Mouse (Mus musculus) gastrocnemius, adult 2 months (tissue): ENCODE results near the gene Usp15. TPM values are rescaled to one million over a fixed set of nuclear protein-coding genes. Genes with fewer than 3 reads are reported as not detected.

ENCODE experiments used
- DNase-seq: peaks from one replicate; pipeline ENCODE4 v3.0.0; 2022
- H3K27ac ChIP-seq: fragments of 200-600 bp; 2 replicates; pipeline ENCODE4 v1.8.1; 2022; ENCODE audit warnings: mild to moderate bottlenecking
- H3K4me3 ChIP-seq: fragments of 200-600 bp; 2 replicates; pipeline ENCODE4 v1.8.1; 2022; ENCODE audit warnings: mild to moderate bottlenecking, moderate library complexity
- CTCF ChIP-seq: fragments of 200-600 bp; IDR thresholded peaks from 2 replicates; pipeline ENCODE4 v1.8.1; 2022; ENCODE audit warnings: antibody characterized with exemption, mild to moderate bottlenecking, moderate library complexity
- intact Hi-C: fragments of 180-260 bp; cut with DNase I; formaldehyde crosslinking; loops from one replicate; pipeline ENCODE4 v1.15.1; 2025
- total RNA-seq, 2 experiments: library from RNA; stranded (reverse); gene quantifications; 2 replicates each; pipeline ENCODE4 v1.2.3; 2021

Usp15 gene
- total RNA-seq, 2 experiments from 2014 or later: 171 to 187 TPM

DNA sequence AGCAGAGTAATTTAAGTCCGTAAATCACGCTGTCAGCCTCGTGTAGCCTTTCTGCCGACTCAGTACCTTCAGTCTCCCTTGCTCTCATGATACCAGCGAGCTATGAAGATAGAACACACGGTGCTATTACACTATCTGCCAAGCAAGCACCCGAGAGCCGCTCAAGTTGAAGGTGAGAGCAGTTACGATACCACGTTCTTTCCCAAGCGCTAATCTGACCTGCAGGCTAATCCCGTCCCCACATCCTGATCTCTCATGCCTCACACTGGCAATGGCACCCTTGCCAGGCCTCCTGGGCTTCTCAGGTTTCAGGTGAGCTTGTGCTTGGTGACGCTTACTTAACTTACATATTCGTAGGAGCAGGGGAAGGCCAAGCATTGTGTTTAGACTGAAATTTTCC, 79.9 kb downstream of the Usp15 start:
- intact Hi-C loops: no loop called here
- peak overlapping the region; percentile 81 for H3K27ac ChIP-seq
- DNase-seq: peak; percentile 81
- no peak overlapping the region for H3K4me3 ChIP-seq
- TF ChIP-seq CTCF: no peak

DNA sequence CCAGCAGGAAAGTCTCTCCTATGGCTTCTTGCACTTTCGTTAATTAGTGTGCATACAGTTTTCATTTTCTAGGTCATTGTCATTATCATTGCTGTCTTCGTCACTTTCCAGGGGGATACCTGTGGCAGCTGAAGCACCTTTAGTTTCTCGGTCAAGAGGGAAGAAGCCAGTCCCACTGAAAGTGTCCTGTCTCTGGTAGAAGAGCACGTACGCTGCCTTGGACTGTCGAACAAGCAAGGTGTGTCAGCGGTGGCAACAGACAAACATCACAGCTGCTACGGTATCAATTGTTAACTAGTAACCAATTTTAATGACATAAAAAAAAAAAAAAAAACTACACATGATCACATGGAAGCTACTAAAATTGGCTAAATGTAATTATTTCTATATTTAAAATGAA, 83.3 kb downstream of the Usp15 start:
- DNase-seq: no peak
- intact Hi-C loops: no loop called here
- Histone ChIP-seq H3K4me3 (no peak overlapping the region), H3K27ac (no peak overlapping the region)
- no peak for TF ChIP-seq CTCF

DNA sequence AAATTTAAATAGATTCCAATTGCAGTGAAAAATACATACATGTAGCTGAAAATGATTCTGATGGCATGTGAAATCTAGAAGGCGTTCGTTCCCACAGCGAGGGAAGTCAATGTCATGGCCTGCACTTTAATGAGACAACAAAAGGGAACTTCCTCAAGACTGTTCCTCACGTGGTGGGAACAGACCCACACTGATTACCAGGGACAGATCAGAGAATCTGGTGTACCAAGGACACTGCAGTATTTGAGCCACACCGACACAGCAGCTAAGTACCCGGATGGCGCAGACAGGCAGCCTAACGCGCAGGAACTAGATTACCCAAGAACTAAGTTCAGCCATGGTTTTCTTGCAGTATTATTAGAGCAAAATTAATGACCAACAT, 84.0 kb downstream of the Usp15 start:
- H3K4me3 ChIP-seq: no peak overlapping the region
- no peak for TF ChIP-seq CTCF
- no peak for DNase-seq
- intact Hi-C loops: no loop called here
- H3K27ac ChIP-seq: no peak overlapping the region

DNA sequence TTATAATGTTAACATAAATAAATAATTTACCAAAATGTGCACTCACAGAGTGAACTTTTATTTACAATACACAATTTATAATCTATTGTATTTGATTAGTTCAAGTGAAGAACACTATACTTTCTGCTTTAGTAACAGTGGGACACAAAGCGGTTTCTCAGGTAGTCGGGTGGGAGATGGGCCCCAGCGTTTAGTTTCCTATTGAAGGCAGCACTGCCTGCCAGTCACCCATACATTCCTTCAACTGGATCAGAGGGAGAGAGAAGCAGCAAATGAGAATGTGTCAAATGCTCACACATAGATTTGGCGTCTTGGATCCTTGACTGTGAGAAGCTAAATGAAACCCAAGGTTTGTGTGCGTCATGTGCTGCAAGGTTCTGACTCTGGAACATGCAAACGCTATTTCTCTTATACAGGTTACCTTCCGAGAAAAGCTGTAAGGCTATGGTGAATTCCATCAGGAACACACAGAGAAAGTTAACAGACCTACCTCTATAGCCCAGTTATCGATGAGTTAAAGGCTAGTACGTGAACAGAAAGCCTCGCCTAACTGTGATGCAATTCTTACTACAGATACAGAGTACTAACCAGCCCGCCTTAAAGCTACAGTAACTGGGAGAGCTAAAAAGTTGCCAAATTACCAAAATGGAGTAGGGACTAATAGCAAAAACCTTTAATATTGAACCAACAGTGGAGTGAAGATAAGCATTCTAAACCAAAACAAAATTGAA, 84.6 kb downstream of the Usp15 start:
- H3K4me3 ChIP-seq: no peak overlapping the region
- TF ChIP-seq CTCF: no peak
- intact Hi-C loops: no loop called here
- DNase-seq: no peak
- no peak overlapping the region for H3K27ac ChIP-seq

DNA sequence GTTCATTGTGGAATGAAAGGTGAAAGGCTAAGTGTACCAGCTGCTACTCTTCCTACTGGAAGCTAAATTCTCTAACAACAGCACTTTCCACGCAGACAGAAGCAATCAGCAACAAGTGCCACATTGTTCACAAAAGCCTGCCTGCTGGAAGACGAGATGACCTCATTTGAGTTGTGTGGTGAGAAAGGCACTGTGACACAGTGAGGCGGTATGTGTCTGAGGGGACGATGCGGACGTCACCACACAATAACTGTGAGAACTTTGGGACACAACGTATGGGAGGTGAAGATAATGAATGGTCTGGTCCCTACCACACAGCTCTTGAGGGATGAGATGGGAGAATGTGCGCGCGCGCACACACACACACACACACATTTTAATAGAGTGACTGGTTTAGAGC, 86.2 kb downstream of the Usp15 start:
- no peak for TF ChIP-seq CTCF

DNA sequence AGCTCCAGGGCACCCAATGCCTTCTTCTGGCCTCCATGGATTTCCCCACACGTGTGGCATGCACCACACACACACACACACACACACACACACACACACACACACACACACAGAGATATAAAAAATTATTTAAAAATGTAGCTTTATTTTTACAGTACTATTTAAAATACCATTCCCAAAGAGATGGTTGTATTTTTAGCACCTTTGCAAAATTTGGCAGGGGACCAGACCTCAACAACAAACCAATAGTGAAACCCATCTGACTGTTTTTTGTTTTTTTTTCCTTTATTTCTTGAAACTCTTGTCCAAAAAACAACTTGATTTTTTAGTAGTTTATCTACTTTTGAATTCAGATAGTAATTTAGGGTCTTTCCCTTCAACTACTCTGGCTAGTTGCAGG, 88.3 kb downstream of the Usp15 start:
- TF ChIP-seq CTCF: no peak
- intact Hi-C loops: no loop called here
- H3K27ac ChIP-seq: no peak overlapping the region
- no peak for DNase-seq
- no peak overlapping the region for H3K4me3 ChIP-seq

More for the DNA sequence above, 86.2 kb downstream of the Usp15 start:
- Histone ChIP-seq H3K27ac (no peak overlapping the region), H3K4me3 (no peak overlapping the region)
- DNase-seq: no peak
- intact Hi-C loops: no loop called here

DNA sequence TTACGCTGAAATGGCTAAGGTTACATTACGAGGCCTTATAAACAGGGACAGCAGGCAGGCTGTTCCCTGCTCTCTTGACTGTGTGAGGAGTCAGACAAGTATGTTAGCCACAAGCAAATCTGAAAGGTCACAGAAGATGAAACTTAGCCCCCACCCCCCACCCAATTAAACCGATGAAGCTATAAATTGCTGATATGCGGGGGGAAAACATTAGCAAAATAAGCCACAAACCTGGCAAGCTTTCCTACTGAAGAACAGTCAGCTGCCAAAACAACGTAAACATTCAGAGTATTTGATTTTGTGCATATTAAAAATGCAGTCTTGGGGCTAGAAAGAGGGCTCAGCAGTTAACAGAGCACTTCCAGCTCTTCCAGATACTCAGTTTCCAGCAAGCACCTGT, 88.7 kb downstream of the Usp15 start:
- Histone ChIP-seq H3K27ac (no peak overlapping the region), H3K4me3 (no peak overlapping the region)
- no peak for TF ChIP-seq CTCF
- intact Hi-C loops: no loop called here
- DNase-seq: no peak

DNA sequence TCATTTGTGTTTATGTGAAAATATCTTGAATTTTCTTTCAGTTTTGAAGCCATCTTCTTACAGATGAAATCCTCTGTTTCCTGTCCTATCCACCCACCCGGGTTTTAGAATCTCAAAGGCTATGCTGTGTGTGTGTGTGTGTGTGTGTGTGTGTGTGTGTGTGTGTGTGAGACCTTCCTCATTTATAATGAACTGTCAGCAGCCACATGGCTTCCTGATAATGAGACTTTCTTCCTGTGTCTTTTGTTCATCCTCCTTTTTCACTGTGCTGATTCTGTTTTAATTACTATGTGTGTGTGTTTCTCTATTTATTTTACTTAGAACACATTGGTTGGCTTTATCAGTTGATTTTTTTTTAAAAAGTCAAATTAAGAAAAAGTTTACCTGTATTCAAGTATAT, 95.5 kb downstream of the Usp15 start:
- Histone ChIP-seq H3K4me3 (no peak overlapping the region), H3K27ac (no peak overlapping the region)
- no peak for TF ChIP-seq CTCF
- DNase-seq: no peak
- intact Hi-C loops: no loop called here

DNA sequence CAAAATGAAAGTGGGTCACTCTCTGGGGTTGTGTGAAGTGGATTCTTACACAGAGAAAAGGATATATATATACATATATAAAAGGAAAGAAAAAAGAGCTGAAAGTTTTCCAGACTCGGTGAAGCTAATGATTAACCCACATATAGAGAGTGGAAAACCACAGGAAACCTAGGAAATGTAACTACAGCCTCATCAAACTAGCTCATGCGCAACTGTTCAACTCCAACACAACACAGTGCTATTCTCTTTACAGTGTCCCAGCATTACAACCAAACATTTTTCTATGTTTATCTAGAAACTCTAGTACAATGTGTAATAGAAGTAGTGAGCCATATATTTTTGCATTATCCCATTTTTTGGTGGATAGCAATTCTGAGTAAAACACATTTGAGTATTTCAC, 96.2 kb downstream of the Usp15 start:
- DNase-seq: no peak
- intact Hi-C loops: no loop called here
- H3K4me3 ChIP-seq: no peak overlapping the region
- H3K27ac ChIP-seq: no peak overlapping the region
- no peak for TF ChIP-seq CTCF

DNA sequence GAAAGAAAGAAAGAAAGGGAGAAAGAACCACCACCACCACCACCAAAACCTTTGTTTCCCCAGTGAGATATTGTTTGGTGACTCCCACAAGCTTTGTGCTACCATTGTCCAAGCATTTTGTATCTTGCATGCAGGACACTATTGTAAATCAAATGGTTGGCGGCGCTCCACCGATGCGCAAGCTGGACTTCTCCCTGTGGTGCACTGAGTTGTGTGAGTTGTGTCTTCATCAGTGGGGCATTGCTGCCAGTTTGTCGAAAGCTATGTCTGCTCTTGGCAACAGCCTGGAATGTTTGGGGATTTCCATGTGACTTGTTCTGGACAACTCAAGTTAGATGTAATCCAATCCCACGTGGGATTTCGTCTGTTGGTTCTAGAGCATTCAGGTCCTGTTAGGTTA, 102.3 kb downstream of the Usp15 start:
- no peak for TF ChIP-seq CTCF
- DNase-seq: no peak
- intact Hi-C loops: loop anchor here (5.0 to 10.0 kb wide), 3 partner anchors 37 to 292 kb away; no protein-coding TSS in a partner anchor
- no peak overlapping the region for H3K27ac ChIP-seq
- no peak overlapping the region for H3K4me3 ChIP-seq

DNA sequence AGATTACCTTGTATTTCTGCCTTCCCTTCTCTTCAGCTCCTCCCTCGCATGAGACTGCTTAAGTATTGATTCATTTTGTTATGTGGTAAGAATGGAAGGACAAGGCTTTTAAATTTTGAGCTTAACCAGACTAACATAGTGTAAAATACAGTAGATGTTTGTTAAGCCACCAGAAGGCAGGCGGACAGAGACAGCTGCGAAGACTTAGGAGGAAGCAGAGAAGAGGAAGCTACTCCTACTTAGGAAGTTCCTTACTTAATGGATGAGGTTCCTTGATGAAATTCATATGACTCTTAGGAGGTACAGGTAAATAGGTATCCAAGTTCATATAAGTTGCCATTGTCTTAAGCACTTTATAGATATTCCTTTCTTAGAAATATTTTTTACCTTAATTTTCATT, 104.2 kb downstream of the Usp15 start:
- TF ChIP-seq CTCF: no peak
- Histone ChIP-seq H3K27ac (no peak overlapping the region), H3K4me3 (no peak overlapping the region)
- intact Hi-C loops: loop anchor here (5.0 to 10.0 kb wide), 3 partner anchors 35 to 290 kb away; no protein-coding TSS in a partner anchor
- no peak for DNase-seq

DNA sequence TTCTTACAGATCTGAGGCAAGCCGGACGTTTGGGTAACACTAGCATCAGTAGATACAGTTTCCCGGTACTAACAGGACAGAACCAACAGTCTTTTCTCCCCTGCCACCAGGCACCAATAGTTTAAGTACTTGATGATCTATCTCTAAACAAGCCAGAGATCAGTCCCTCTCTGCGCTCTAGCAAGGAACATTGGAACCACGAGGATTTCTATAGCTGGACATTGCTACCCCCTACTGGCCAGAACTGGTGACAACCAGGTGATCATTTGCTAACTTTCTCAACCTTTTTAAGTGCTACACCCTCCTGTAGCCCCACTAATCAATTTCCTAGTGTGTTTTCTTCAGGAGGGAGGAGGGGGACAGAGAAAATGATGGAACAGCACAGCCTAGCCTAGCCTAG, 105.1 kb downstream of the Usp15 start:
- intact Hi-C loops: loop anchor here (1.0 to 10.0 kb wide), 4 partner anchors 34 to 289 kb away; no protein-coding TSS in a partner anchor
- peak; percentile 49 for DNase-seq
- peak; percentile 73 for TF ChIP-seq CTCF
- Histone ChIP-seq H3K27ac (no peak overlapping the region), H3K4me3 (no peak overlapping the region)

DNA sequence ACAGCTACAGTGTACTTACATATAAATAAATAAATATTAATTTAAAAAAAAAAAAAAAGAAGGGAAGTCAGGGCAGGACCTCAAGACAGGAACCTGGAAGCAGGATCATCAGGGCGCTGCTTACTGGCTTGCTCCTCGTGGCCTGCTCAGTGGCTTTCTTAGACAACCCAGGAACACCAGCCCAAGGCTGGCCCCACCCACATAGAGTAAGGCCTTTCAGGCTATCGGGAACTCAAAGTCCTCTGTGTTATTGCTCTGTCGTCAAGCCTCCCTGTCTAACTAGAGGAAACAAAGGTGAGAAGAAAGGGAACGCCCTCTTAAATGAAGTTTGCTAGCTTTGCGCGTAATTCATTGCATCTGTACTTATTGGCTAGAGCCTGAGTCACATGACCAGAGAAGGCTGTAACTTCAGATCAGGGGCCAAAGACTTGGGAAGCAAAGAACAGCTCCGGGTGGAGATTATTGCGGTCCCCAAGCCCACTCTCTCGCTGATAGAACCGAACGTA, 107.3 kb downstream of the Usp15 start:
- no peak overlapping the region for H3K27ac ChIP-seq
- DNase-seq: no peak
- intact Hi-C loops: no loop called here
- no peak overlapping the region for H3K4me3 ChIP-seq
- TF ChIP-seq CTCF: no peak

DNA sequence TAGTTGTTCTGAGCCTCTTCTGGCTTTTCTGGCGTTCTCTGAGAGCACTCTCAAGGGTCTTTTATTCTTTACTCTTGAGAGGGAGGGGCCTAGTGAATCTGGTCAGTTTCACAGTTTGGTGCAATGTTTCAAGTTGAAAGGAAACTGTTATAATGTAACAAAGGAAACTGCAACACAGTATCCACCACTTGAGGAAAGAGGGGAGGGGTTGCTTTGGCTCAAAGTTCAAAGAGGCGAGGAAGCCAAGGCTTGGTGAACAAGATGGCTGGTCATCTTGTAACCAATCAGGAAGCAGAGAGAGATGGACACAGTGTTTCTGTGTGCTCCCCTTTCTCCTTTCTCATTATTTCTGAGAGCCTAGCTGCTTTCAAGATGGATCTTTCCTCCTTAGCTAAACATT, 109.9 kb downstream of the Usp15 start:
- no peak for TF ChIP-seq CTCF
- intact Hi-C loops: no loop called here

More for the DNA sequence above, 109.9 kb downstream of the Usp15 start:
- no peak for DNase-seq
- H3K4me3 ChIP-seq: no peak overlapping the region
- H3K27ac ChIP-seq: no peak overlapping the region
